Mouse (Mus musculus) layer of hippocampus, adult 9-10 months (tissue): ENCODE measurements at regions not wholly inside any gene's neighbourhood (a gene's known extent, or its start where the extent isn't known, plus 50 kb on each side); places are given as distances from the start of the nearest gene placed in this dataset.
"Not testable (repeated sequence)": the region's sequence is repeated elsewhere in the genome, so short reads cannot be mapped to it uniquely, and the experiment has no call there.

Experiments
- DNase-seq: peaks from one replicate; pipeline ENCODE4 v3.0.0; 2022; ENCODE audit warnings: low spot score

DNA sequence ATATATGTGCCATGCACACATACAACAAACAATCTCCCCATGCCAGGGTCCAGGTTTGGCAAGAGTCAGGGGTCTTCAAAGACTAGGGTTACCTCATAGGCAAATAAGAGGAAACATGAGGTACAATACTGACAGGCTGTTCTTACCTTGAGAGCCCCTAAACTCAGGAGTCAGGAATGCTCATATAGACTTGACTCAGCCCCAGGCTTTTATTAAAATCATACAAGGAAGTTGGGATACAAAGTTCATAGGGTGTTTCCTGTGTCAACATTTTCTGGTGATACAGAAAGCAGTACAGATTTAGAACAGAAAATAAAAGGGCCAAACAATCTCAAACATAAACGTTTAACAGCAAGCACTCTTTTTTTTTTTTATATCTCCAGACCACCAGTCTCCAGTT lies 2102.4 kb upstream of the Aga start:
- DNase-seq = no peak

DNA sequence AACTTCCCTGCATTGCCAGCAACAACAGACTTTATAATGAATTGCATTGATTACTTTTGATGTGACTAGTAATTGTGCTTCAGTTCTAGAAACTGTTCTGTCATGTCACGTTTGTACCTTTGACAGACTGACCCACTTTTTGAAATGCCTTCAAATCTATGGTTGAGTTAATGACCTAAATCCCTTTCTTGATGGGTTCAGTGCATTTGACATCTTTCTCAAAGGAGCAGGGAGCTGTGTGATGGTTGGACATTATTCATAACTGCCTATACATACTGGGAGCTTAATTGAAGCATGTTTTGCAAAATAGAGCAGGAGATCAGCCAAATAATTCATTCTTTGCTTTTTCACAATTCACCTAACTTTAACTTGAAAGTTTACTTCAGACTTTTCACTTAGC lies 2083.1 kb upstream of the Aga start:
- no peak for DNase-seq

- no peak for DNase-seq
These were observed 2082.7 kb upstream of the Aga start for GRCm38 (mm10) chr8:51428851-51429250.

- peak; percentile 1 for DNase-seq
These were observed 2063.9 kb upstream of the Aga start for GRCm38 (mm10) chr8:51447636-51448035.

DNA sequence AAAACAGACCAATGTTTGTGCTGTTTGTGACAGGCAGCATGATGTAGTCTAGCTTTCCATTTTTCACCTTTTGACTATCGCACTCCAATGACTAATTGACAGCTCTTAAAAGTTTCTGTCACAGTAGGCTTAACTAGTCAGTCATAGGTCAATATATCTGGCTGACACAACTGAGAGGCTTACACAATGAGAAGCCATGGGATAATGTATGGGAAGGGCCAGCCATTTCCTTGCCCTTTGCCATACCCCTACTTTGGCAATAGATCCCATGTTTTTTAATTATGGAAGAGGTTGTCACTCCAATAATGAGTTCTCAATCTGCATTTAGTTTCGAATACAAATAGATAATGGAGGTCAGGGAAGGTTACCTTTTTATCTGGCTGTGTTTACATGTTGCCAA lies 2062.9 kb upstream of the Aga start:
- DNase-seq = no peak

- no peak for DNase-seq
These were observed 2032.1 kb upstream of the Aga start for GRCm38 (mm10) chr8:51479406-51479805.

GRCm38 (mm10) chr8:51502567-51502966 lies 2009.0 kb upstream of the Aga start:
- no peak for DNase-seq

DNA sequence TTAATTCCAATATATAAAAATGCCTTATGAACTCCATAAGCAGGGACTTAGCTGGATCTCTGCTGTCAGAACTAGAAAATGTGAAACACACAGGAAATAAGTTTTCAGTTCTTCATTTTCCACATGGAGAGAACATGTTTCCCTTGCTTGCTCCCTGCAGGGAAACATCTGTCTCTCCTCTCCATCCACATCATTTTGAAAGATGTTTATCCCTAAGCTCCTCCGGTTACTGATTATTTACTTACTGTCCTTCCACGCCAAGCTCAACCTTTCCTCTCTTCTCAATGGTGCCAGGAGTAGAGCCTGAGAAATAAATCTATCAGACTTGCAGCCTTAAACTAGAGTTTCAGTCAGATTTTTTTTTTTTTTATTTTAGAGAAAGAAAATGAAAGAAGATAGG lies 1988.4 kb upstream of the Aga start:
- DNase-seq = no peak

DNA sequence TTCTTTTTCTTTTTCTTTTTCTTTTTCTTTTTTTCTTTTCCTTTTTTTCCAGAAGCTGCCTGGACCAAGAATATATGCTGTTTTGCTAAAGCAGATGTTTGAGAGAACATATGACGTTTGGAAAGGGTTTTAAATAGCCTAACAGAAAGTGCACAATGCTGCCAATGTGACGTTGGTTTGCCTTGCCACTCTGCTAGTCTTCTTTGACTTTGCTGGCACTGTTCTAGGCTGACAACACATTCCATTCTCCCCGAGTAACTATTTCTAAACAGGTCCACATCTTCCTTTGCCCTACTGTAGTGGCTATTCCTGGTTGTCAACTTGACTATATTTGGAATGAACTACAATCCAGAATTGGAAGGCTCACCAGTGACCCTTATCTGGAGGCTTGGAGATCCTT lies 1958.4 kb upstream of the Aga start:
- DNase-seq = not testable (repeated sequence)
